20 mouse cellular contexts compared by ENCODE assay signal in genomic region chr4:95214026-95214425, GRCm38 (mm10).
"Had no signal": no experiment of that assay in that cellular context is flagged by ENCODE, and none has a peak within 500 bp of the region (broad histone marks: within the 10 kb centered on the region; RNA-seq: fewer than 3 reads in every experiment).

No protein-coding gene starts in this region.

- H3K27ac ChIP-seq: limb, embryonic 13.5 days; liver, embryonic 14.5 days; midbrain, embryonic 10.5 days; midbrain, embryonic 13.5 days; neural tube, embryonic 13.5 days; stomach, postnatal 0 days had no signal

- H3K9me3 ChIP-seq: limb, embryonic 13.5 days; megakaryocyte, embryonic 14.5 days; midbrain, embryonic 10.5 days; midbrain, embryonic 13.5 days; neural tube, embryonic 13.5 days had no signal

- H3K36me3 ChIP-seq: limb, embryonic 13.5 days; midbrain, embryonic 10.5 days; midbrain, embryonic 13.5 days; neural tube, embryonic 13.5 days had no signal

- H3K4me3 ChIP-seq: limb, embryonic 13.5 days; megakaryocyte, embryonic 14.5 days; midbrain, embryonic 10.5 days; midbrain, embryonic 13.5 days; myocyte; neural tube, embryonic 13.5 days had no signal

- H3K9ac ChIP-seq: limb, embryonic 13.5 days; liver, embryonic 14.5 days; liver, postnatal 0 days; lung, embryonic 14.5 days; midbrain, embryonic 13.5 days; neural tube, embryonic 13.5 days had no signal

- H3K4me1 ChIP-seq: midbrain, embryonic 13.5 days had no signal

- DNase-seq: left cerebral cortex, postnatal 4 days; liver; liver, postnatal 0 days; lung, embryonic 14.5 days; retina, postnatal 1 day; right cerebral cortex, postnatal 25 days; spleen, adult 18-20 months; thymus, adult 2 months; thymus, postnatal 14 days; thymus, postnatal 4 days had no signal

- ATAC-seq: liver, postnatal 0 days; lung, postnatal 0 days; midbrain, embryonic 13.5 days; midbrain, embryonic 16.5 days had no signal

- H3K4me2 ChIP-seq: limb, embryonic 13.5 days; lung, embryonic 14.5 days; midbrain, embryonic 13.5 days; neural tube, embryonic 13.5 days had no signal

- H3K27me3 ChIP-seq: limb, embryonic 13.5 days; megakaryocyte, embryonic 14.5 days; midbrain, embryonic 13.5 days; neural tube, embryonic 13.5 days had no signal
